Mouse (Mus musculus) liver, embryonic 18 days (tissue): ENCODE results near the gene Snhg11. TPM values are rescaled to one million over a fixed set of nuclear protein-coding genes. Genes with fewer than 3 reads are reported as not detected.

ENCODE experiments used
- polyA plus RNA-seq: library from polyadenylated mRNA; depleted of rRNA; stranded (reverse); fragments of >200 nt; gene quantifications from 2 replicates; pipeline ENCODE4 v1.2.3, GENCODE M21; 2012; rRNA removed

Gene Snhg11
- polyA plus RNA-seq: 4.6 and 8.1 TPM in 2 replicates

GRCm38 (mm10) chr2:158375443-158376122 lies at the start of gene Snhg11:
Gene Snhg11, plus strand, starts transcription at chr2:158375638.

GRCm38 (mm10) chr2:158409595-158410021 lies 34.2 kb downstream of the Snhg11 start, which contains the start of gene Ralgapb:
Gene Ralgapb, plus strand, starts transcription at chr2:158409848.

Other genes with a start within 250 kb of the Snhg11 start
- gene Tgm2, start 229.2 kb upstream of the Snhg11 start, polyA plus RNA-seq: 48.9 and 49.6 TPM in 2 replicates
- gene D630003M21Rik, start 146.4 kb upstream of the Snhg11 start, polyA plus RNA-seq: 0.86 and 1.0 TPM in 2 replicates
- 0.02 TPM in 1 of 2 replicates, not detected in the other for gene Bpi, start 117.5 kb upstream of the Snhg11 start, polyA plus RNA-seq
- 148 and 149 TPM in 2 replicates for gene Lbp, start 69.1 kb upstream of the Snhg11 start, polyA plus RNA-seq
- 3.6 TPM in 2 replicates for gene Ralgapb, start 34.2 kb downstream of the Snhg11 start, polyA plus RNA-seq
- not detected in 2 replicates for gene Adig, start 127.0 kb downstream of the Snhg11 start, polyA plus RNA-seq
- 0.05 and 0.09 TPM in 2 replicates for gene Arhgap40, start 137.2 kb downstream of the Snhg11 start, polyA plus RNA-seq
- gene Slc32a1, start 235.1 kb downstream of the Snhg11 start, polyA plus RNA-seq: 0.04 and 0.08 TPM in 2 replicates
- 2.8 and 3.6 TPM in 2 replicates for gene Actr5, start 249.2 kb downstream of the Snhg11 start, polyA plus RNA-seq